Mouse (Mus musculus) liver, embryonic 14 days (tissue): Measurements from ENCODE around the gene A730009L09Rik. TPM values are rescaled to one million over a fixed set of nuclear protein-coding genes. Genes with fewer than 3 reads are reported as not detected.

ENCODE experiments used
- polyA plus RNA-seq: library from polyadenylated mRNA; depleted of rRNA; stranded (reverse); fragments of >200 nt; gene quantifications from 2 replicates; pipeline ENCODE4 v1.2.3, GENCODE M21; 2012; rRNA removed

A730009L09Rik gene
- polyA plus RNA-seq: not detected in 2 replicates

DNA sequence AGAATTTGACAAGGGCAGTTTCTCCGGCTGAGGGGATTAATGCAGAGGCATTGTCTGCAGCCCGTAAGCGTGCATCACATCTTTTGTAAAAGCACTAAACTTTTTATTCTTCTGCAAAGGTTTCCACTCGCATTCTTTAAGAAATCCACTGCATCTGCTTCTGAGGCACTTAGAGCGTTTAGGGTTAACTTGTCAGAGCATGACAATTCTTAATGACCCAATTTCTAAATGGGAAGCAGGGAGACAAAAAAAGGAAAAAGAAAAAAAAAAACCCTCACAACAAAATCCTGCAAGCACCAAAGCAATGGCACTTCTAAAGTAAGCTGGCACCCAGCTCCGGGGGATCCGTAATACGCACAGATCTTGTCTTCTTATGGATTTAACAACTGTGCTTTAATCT, at the start of gene A730009L09Rik:
TSS of gene A730009L09Rik (plus strand) at position 301 of the 400 bp plus-strand sequence.

Other genes starting within 250 kb of the A730009L09Rik start
- 17.4 and 22.1 TPM in 2 replicates for gene Mrpl39, start 220.6 kb downstream of the A730009L09Rik start, polyA plus RNA-seq